Mouse (Mus musculus): ENCODE data around the gene Rpl5. TPM values are rescaled to one million over a fixed set of nuclear protein-coding genes. Genes with fewer than 3 reads are reported as not detected.

Rpl5 gene
- polyA plus RNA-seq, 1 experiment from 2014 or later: 74.8 TPM

DNA sequence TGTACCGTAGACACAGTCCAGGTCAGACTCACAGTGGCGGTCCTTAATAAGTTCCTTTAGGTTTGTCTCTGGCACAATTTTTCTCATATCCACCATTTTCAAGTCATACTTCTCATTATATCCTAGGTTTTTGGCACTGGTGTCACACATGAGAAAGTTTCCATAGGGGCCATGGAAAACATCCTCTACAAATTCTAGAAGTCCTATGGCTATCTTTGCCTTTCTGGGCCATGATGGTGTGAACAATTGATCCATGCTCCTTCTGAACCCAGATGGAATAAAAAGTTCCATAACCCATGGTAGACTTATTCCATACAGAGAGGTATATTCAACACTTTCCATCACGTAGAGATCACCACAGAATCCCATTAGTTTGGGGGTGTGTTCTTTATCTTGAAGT lies 9.4 kb downstream of the Rpl5 start:
- DNase-seq (ENCODE audit: low spot score): no peak
- 93% methylated on average over 3 of the region's 3 CpGs for whole genome bisulfite sequencing
- Histone ChIP-seq H3K4me1 (replicated peaks; ENCODE audit: control insufficient read depth, insufficient read depth, low read length) (no peaks in the 10 kb centered on the region), H3K9me3 (ENCODE audit: control insufficient read depth, low read length) (no peaks in the 10 kb centered on the region), H3K4me3 (ENCODE audit: low read depth, low read length) (no peak overlapping the region), H3K4me2 (ENCODE audit: low read length) (no peak overlapping the region), H3K9ac (ENCODE audit: low read length) (no peak overlapping the region), H3K36me3 (ENCODE audit: control insufficient read depth, insufficient read depth, low read length) (peaks cover 53% of the 10 kb centered on the region), H3K27me3 (replicated peaks; ENCODE audit: control insufficient read depth, insufficient read depth, low read length) (no peaks in the 10 kb centered on the region), H3K27ac (ENCODE audit: low read depth) (no peak overlapping the region)
- ATAC-seq (replicated peaks; ENCODE audit: low FRiP score, low TSS enrichment, low read depth): no peak

DNA sequence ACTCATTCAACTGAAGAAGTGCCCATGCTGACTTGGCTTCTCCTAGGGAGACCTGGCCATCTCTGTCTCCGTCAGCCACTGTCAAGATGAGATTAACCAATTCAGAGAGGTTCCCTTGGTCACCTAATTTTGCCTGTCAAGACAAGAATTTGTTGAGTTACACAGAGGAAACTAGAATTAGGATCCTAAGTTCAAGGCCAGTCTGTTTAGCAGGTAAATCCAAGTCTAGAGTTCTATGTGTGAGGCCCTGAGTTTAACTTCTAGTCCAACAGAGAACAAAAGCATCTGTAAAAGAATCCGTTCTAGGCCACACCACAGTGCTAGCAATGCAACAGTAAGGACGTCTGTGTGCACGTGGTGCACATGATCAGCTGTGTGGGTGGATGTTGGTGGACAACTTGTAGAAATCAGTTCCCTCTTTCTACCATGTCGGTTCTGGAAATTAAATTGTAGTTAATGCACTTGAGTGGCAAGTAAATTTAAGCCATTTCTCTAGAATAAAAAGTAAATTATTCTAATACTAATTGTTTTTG lies 9.8 kb downstream of the Rpl5 start:
- H3K27me3 ChIP-seq (replicated peaks; ENCODE audit: control insufficient read depth, insufficient read depth, low read length): no peaks in the 10 kb centered on the region
- H3K4me2 ChIP-seq (ENCODE audit: low read length): no peak overlapping the region
- ATAC-seq (replicated peaks; ENCODE audit: low FRiP score, low TSS enrichment, low read depth) (no peak), DNase-seq (ENCODE audit: low spot score) (no peak)
- H3K9ac ChIP-seq (ENCODE audit: low read length): no peak overlapping the region
- H3K4me1 ChIP-seq (replicated peaks; ENCODE audit: control insufficient read depth, insufficient read depth, low read length): no peaks in the 10 kb centered on the region
- 63% methylated on average over 5 of the region's 5 CpGs for WGBS
- peaks cover 48% of the 10 kb centered on the region for H3K36me3 ChIP-seq (ENCODE audit: control insufficient read depth, insufficient read depth, low read length)
- no peak overlapping the region for H3K4me3 ChIP-seq (ENCODE audit: low read depth, low read length)
- no peaks in the 10 kb centered on the region for H3K9me3 ChIP-seq (ENCODE audit: control insufficient read depth, low read length)
- H3K27ac ChIP-seq (ENCODE audit: low read depth): no peak overlapping the region

GRCm38 (mm10) chr5:107911012-107911411 lies 10.7 kb downstream of the Rpl5 start:
- Histone ChIP-seq H3K9me3 (ENCODE audit: control insufficient read depth, low read length) (no peaks in the 10 kb centered on the region), H3K4me1 (replicated peaks; ENCODE audit: control insufficient read depth, insufficient read depth, low read length) (no peaks in the 10 kb centered on the region), H3K27me3 (replicated peaks; ENCODE audit: control insufficient read depth, insufficient read depth, low read length) (no peaks in the 10 kb centered on the region), H3K4me2 (ENCODE audit: low read length) (no peak overlapping the region), H3K36me3 (ENCODE audit: control insufficient read depth, insufficient read depth, low read length) (peaks cover 40% of the 10 kb centered on the region), H3K27ac (ENCODE audit: low read depth) (no peak overlapping the region), H3K9ac (ENCODE audit: low read length) (no peak overlapping the region), H3K4me3 (ENCODE audit: low read depth, low read length) (no peak overlapping the region)
- DNase-seq (ENCODE audit: low spot score): no peak
- 87% methylated on average over 5 of the region's 5 CpGs for WGBS
- no peak for ATAC-seq (replicated peaks; ENCODE audit: low FRiP score, low TSS enrichment, low read depth)

GRCm38 (mm10) chr5:107915280-107915679 lies 15.0 kb downstream of the Rpl5 start:
- no peaks in the 10 kb centered on the region for H3K9me3 ChIP-seq (ENCODE audit: control insufficient read depth, low read length)
- H3K4me3 ChIP-seq (ENCODE audit: low read depth, low read length): no peak overlapping the region
- H3K4me1 ChIP-seq (replicated peaks; ENCODE audit: control insufficient read depth, insufficient read depth, low read length): no peaks in the 10 kb centered on the region
- no peaks in the 10 kb centered on the region for H3K36me3 ChIP-seq (ENCODE audit: control insufficient read depth, insufficient read depth, low read length)
- H3K27ac ChIP-seq (ENCODE audit: low read depth): no peak overlapping the region
- ATAC-seq (replicated peaks; ENCODE audit: low FRiP score, low TSS enrichment, low read depth): no peak
- no peak for DNase-seq (ENCODE audit: low spot score)
- no peak overlapping the region for H3K9ac ChIP-seq (ENCODE audit: low read length)
- no peaks in the 10 kb centered on the region for H3K27me3 ChIP-seq (replicated peaks; ENCODE audit: control insufficient read depth, insufficient read depth, low read length)
- H3K4me2 ChIP-seq (ENCODE audit: low read length): no peak overlapping the region
- 50% methylated on average over 4 of the region's 4 CpGs for WGBS

GRCm38 (mm10) chr5:107921400-107922252 lies 21.3 kb downstream of the Rpl5 start:
- Histone ChIP-seq H3K27me3 (replicated peaks; ENCODE audit: control insufficient read depth, insufficient read depth, low read length) (no peaks in the 10 kb centered on the region), H3K27ac (ENCODE audit: low read depth) (no peak overlapping the region), H3K9ac (ENCODE audit: low read length) (no peak overlapping the region), H3K9me3 (ENCODE audit: control insufficient read depth, low read length) (no peaks in the 10 kb centered on the region), H3K4me3 (ENCODE audit: low read depth, low read length) (no peak overlapping the region), H3K4me2 (ENCODE audit: low read length) (no peak overlapping the region), H3K4me1 (replicated peaks; ENCODE audit: control insufficient read depth, insufficient read depth, low read length) (no peaks in the 10 kb centered on the region), H3K36me3 (ENCODE audit: control insufficient read depth, insufficient read depth, low read length) (no peaks in the 10 kb centered on the region)
- ATAC-seq (replicated peaks; ENCODE audit: low FRiP score, low TSS enrichment, low read depth) (peak; percentile 48; the same call in 1 of the 2 replicates), DNase-seq (ENCODE audit: low spot score) (no peak)
- WGBS: 77% methylated on average over 2 of the region's 2 CpGs

- Histone ChIP-seq H3K9me3 (ENCODE audit: control insufficient read depth, low read length) (no peaks in the 10 kb centered on the region), H3K9ac (ENCODE audit: low read length) (no peak overlapping the region), H3K27ac (ENCODE audit: low read depth) (no peak overlapping the region), H3K4me1 (replicated peaks; ENCODE audit: control insufficient read depth, insufficient read depth, low read length) (no peaks in the 10 kb centered on the region), H3K27me3 (replicated peaks; ENCODE audit: control insufficient read depth, insufficient read depth, low read length) (no peaks in the 10 kb centered on the region), H3K4me3 (ENCODE audit: low read depth, low read length) (no peak overlapping the region), H3K36me3 (ENCODE audit: control insufficient read depth, insufficient read depth, low read length) (no peaks in the 10 kb centered on the region), H3K4me2 (ENCODE audit: low read length) (no peak overlapping the region)
- DNase-seq (ENCODE audit: low spot score) (no peak), ATAC-seq (replicated peaks; ENCODE audit: low FRiP score, low TSS enrichment, low read depth) (no peak)
- 84% methylated on average over 1 of the region's 1 CpGs for WGBS
These were observed 22.5 kb downstream of the Rpl5 start for GRCm38 (mm10) chr5:107922836-107923235.

GRCm38 (mm10) chr5:107924564-107924963 lies 24.3 kb downstream of the Rpl5 start:
- 83% methylated on average over 8 of the region's 8 CpGs for WGBS
- DNase-seq (ENCODE audit: low spot score) (no peak), ATAC-seq (replicated peaks; ENCODE audit: low FRiP score, low TSS enrichment, low read depth) (no peak)
- no peaks in the 10 kb centered on the region for H3K9me3 ChIP-seq (ENCODE audit: control insufficient read depth, low read length)
- no peaks in the 10 kb centered on the region for H3K36me3 ChIP-seq (ENCODE audit: control insufficient read depth, insufficient read depth, low read length)
- H3K4me2 ChIP-seq (ENCODE audit: low read length): no peak overlapping the region
- H3K9ac ChIP-seq (ENCODE audit: low read length): no peak overlapping the region
- H3K27ac ChIP-seq (ENCODE audit: low read depth): no peak overlapping the region
- no peaks in the 10 kb centered on the region for H3K27me3 ChIP-seq (replicated peaks; ENCODE audit: control insufficient read depth, insufficient read depth, low read length)
- no peak overlapping the region for H3K4me3 ChIP-seq (ENCODE audit: low read depth, low read length)
- no peaks in the 10 kb centered on the region for H3K4me1 ChIP-seq (replicated peaks; ENCODE audit: control insufficient read depth, insufficient read depth, low read length)

DNA sequence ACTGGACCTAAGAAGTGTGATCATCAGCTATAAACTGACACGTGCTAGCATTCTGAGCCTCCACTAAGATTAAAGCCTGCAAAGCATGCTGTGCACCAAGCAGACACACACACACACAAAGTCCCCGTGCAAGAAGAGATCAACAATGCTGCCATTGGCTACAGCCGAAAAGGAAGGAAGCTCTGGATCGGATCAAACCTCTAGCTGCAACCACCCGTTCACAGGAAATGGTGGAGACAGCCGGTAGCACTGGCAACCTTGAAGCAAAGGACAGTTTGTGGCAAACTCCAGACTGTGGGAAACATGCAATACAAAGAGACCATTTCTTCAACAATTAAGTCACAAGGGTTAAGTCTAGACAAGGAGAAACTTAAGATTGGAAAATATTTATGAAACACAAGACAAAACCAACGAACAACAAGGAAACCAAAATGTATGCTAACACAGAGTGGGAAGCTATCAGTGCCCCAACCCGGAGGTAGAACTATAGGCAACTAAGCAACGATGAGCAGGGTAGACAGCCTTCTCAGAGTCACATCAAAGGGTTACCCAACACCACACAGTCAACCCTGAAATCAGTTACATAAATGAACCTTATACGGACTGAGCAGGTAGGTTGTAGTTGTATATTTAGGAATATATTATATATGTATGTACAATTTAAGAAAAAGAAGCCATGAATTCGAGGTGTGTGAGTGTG lies 26.4 kb downstream of the Rpl5 start:
- Histone ChIP-seq H3K4me3 (ENCODE audit: low read depth, low read length) (no peak overlapping the region), H3K9ac (ENCODE audit: low read length) (no peak overlapping the region), H3K4me1 (replicated peaks; ENCODE audit: control insufficient read depth, insufficient read depth, low read length) (no peaks in the 10 kb centered on the region), H3K27me3 (replicated peaks; ENCODE audit: control insufficient read depth, insufficient read depth, low read length) (no peaks in the 10 kb centered on the region), H3K36me3 (ENCODE audit: control insufficient read depth, insufficient read depth, low read length) (no peaks in the 10 kb centered on the region), H3K4me2 (ENCODE audit: low read length) (no peak overlapping the region), H3K27ac (ENCODE audit: low read depth) (no peak overlapping the region), H3K9me3 (ENCODE audit: control insufficient read depth, low read length) (no peaks in the 10 kb centered on the region)
- WGBS: 62% methylated on average over 11 of the region's 11 CpGs
- no peak for DNase-seq (ENCODE audit: low spot score)
- no peak for ATAC-seq (replicated peaks; ENCODE audit: low FRiP score, low TSS enrichment, low read depth)

Data from intestine, embryonic 14.5 days (tissue).